Mouse (Mus musculus) hindbrain, embryonic 11.5 days (tissue): Measurements from ENCODE around the gene Trim11. TPM values are rescaled to one million over a fixed set of nuclear protein-coding genes. Genes with fewer than 3 reads are reported as not detected.

Experiments used
- ATAC-seq: fragments of 200-750 bp; cut with Nextera tagmentation; 2 replicates; pipeline ENCODE4 v1.8.0; 2017; ENCODE audit warnings: mild to moderate bottlenecking, moderate TSS enrichment, moderate library complexity; ENCODE audit not compliant: low FRiP score
- DNase-seq: peaks from one replicate; pipeline ENCODE4 v3.0.0-alpha.2; 2015; ENCODE audit warnings: low spot score
- H3K27ac ChIP-seq: fragments of 300-500 bp; sonication (generic); 2 replicates; pipeline ENCODE4 v1.5.1; 2014; ENCODE audit warnings: mild to moderate bottlenecking, low read depth, low read length
- H3K27me3 ChIP-seq: fragments of 300-500 bp; sonication (generic); 2 replicates; pipeline ENCODE4 v1.6.1; 2014; ENCODE audit warnings: mild to moderate bottlenecking, low read length, moderate library complexity, mixed read lengths; ENCODE audit not compliant: control insufficient read depth, insufficient read depth
- H3K36me3 ChIP-seq: fragments of 300-500 bp; sonication (generic); 2 replicates; pipeline ENCODE4 v1.6.1; 2014; ENCODE audit warnings: mild to moderate bottlenecking, low read length, moderate library complexity, mixed read lengths; ENCODE audit not compliant: control insufficient read depth, insufficient read depth
- H3K4me1 ChIP-seq: fragments of 300-500 bp; sonication (generic); replicated peaks from 2 replicates; pipeline ENCODE4 v1.6.1; 2014; ENCODE audit warnings: low read length, mixed read lengths; ENCODE audit not compliant: control insufficient read depth, insufficient read depth
- H3K4me2 ChIP-seq: fragments of 300-500 bp; sonication (generic); replicated peaks from 2 replicates; pipeline ENCODE4 v1.6.1; 2014; ENCODE audit warnings: mild to moderate bottlenecking, low read depth, low read length
- H3K4me3 ChIP-seq: fragments of 300-500 bp; sonication (generic); 2 replicates; pipeline ENCODE4 v1.5.1; 2014; ENCODE audit warnings: low read depth, low read length
- H3K9ac ChIP-seq: fragments of 300-500 bp; sonication (generic); 2 replicates; pipeline ENCODE4 v1.6.1; 2014; ENCODE audit warnings: low read depth, low read length
- H3K9me3 ChIP-seq: fragments of 300-500 bp; sonication (generic); 2 replicates; pipeline ENCODE4 v1.6.1; 2016; ENCODE audit warnings: low read length; ENCODE audit not compliant: control insufficient read depth
- WGBS: fragments of 180-500 bp; shearing (Covaris S2); extraction: QIAGEN DNeasy Blood & Tissue Kit; methylation state at CpG from one replicate; pipeline ENCODE4 v1.1.7; 2014; 5-methylcytosine and 5-hydroxymethylcytosine counted together
- polyA plus RNA-seq: library from polyadenylated mRNA; unstranded; fragments of >200 nt; fragmentation: Nextera tagmentation; extraction: Ambion mirVana; gene quantifications from 2 replicates; pipeline ENCODE4 v1.2.1, GENCODE M21; 2014

The Trim11 gene
- polyA plus RNA-seq, 1 experiment from 2014 or later = 18.2 TPM

- Histone ChIP-seq H3K36me3 (no peaks in the 10 kb centered on the region), H3K4me1 (no peaks in the 10 kb centered on the region), H3K4me3 (no peak overlapping the region), H3K9me3 (no peaks in the 10 kb centered on the region), H3K27ac (no peak overlapping the region), H3K4me2 (no peak overlapping the region), H3K27me3 (no peaks in the 10 kb centered on the region), H3K9ac (no peak overlapping the region)
- WGBS = 80% methylated on average over 5 of the region's 5 CpGs
- DNase-seq (no peak), ATAC-seq (no peak)
Observed at GRCm38 (mm10) chr11:58944136-58944535, 33.8 kb upstream of the Trim11 start.

- H3K9me3 ChIP-seq = no peaks in the 10 kb centered on the region
- no peak overlapping the region; the same call in 1 of the 2 replicates for H3K9ac ChIP-seq
- H3K4me2 ChIP-seq = no peak overlapping the region
- ATAC-seq (no peak), DNase-seq (no peak)
- WGBS = 81% methylated on average over 3 of the region's 3 CpGs
- no peak overlapping the region for H3K4me3 ChIP-seq
- H3K27me3 ChIP-seq = no peaks in the 10 kb centered on the region
- peak overlapping the region; percentile 97; the same call in 1 of the 2 replicates for H3K27ac ChIP-seq
- H3K4me1 ChIP-seq = no peaks in the 10 kb centered on the region
- no peaks in the 10 kb centered on the region for H3K36me3 ChIP-seq
Observed at GRCm38 (mm10) chr11:58947306-58947705, 30.6 kb upstream of the Trim11 start.

GRCm38 (mm10) chr11:58947798-58948528 is 29.9 kb upstream of the Trim11 start:
- peak; percentile 66 for DNase-seq
- 20% methylated on average over 23 of the region's 23 CpGs for WGBS
- peak overlapping the region; percentile 97 for H3K27ac ChIP-seq

GRCm38 (mm10) chr11:58948542-58949479 is 29.1 kb upstream of the Trim11 start, which contains the start of gene Hist3h2ba:
TSS of gene Hist3h2ba (plus strand) at chr11:58948920.
- H3K4me3 ChIP-seq = peak within 1 kb of the TSS; percentile 55
- DNase-seq (peak; percentile 83), ATAC-seq (peak; percentile 93)
- no peaks in the 10 kb centered on the region for H3K36me3 ChIP-seq
- H3K9me3 ChIP-seq = no peaks in the 10 kb centered on the region
- peak within 1 kb of the TSS; percentile 93 for H3K9ac ChIP-seq
- H3K27me3 ChIP-seq = no peaks in the 10 kb centered on the region
- H3K4me1 ChIP-seq = no peaks in the 10 kb centered on the region
- H3K4me2 ChIP-seq = peak within 1 kb of the TSS; percentile 68
- under 1% methylated on average over 48 of the region's 48 CpGs for WGBS
- peak within 1 kb of the TSS; percentile 97 for H3K27ac ChIP-seq

More at GRCm38 (mm10) chr11:58947798-58948528, 29.9 kb upstream of the Trim11 start:
- peak; percentile 57; the same call in 1 of the 2 replicates for ATAC-seq
- H3K4me2 ChIP-seq = peak overlapping the region; percentile 68
- H3K27me3 ChIP-seq = no peaks in the 10 kb centered on the region
- peak overlapping the region; percentile 55 for H3K4me3 ChIP-seq
- peak overlapping the region; percentile 74 for H3K9ac ChIP-seq
- no peaks in the 10 kb centered on the region for H3K36me3 ChIP-seq
- no peaks in the 10 kb centered on the region for H3K9me3 ChIP-seq
- no peaks in the 10 kb centered on the region for H3K4me1 ChIP-seq

- 6% methylated on average over 20 of the region's 20 CpGs for WGBS
Observed at GRCm38 (mm10) chr11:58949480-58950431, 28.1 kb upstream of the Trim11 start.

GRCm38 (mm10) chr11:58951210-58951609 is 26.7 kb upstream of the Trim11 start:
- H3K27ac ChIP-seq = no peak overlapping the region
- 72% methylated on average over 5 of the region's 5 CpGs for WGBS
- no peak overlapping the region for H3K4me2 ChIP-seq

More at GRCm38 (mm10) chr11:58949480-58950431, 28.1 kb upstream of the Trim11 start:
- Histone ChIP-seq H3K9ac (peak overlapping the region; percentile 93), H3K4me2 (peak overlapping the region; percentile 62), H3K4me3 (peak overlapping the region; percentile 55), H3K36me3 (no peaks in the 10 kb centered on the region), H3K9me3 (no peaks in the 10 kb centered on the region), H3K27ac (peak overlapping the region; percentile 97), H3K4me1 (no peaks in the 10 kb centered on the region), H3K27me3 (no peaks in the 10 kb centered on the region)
- peak; percentile 18; the same call in 1 of the 2 replicates for ATAC-seq
- DNase-seq = peak; percentile 81

GRCm38 (mm10) chr11:58953351-58954169 is 24.3 kb upstream of the Trim11 start:
- under 1% methylated on average over 33 of the region's 33 CpGs for WGBS
- peaks cover 5% of the 10 kb centered on the region for H3K4me1 ChIP-seq
- peak overlapping the region; percentile 67 for H3K4me3 ChIP-seq
- H3K9me3 ChIP-seq = no peaks in the 10 kb centered on the region
- ATAC-seq (peak; percentile 45; the same call in 1 of the 2 replicates), DNase-seq (peak; percentile 78)
- no peaks in the 10 kb centered on the region for H3K27me3 ChIP-seq
- no peaks in the 10 kb centered on the region for H3K36me3 ChIP-seq
- peak overlapping the region; percentile 99 for H3K27ac ChIP-seq
- H3K4me2 ChIP-seq = peak overlapping the region; percentile 96
- H3K9ac ChIP-seq = peak overlapping the region; percentile 84

More at GRCm38 (mm10) chr11:58951210-58951609, 26.7 kb upstream of the Trim11 start:
- Histone ChIP-seq H3K9me3 (no peaks in the 10 kb centered on the region), H3K9ac (no peak overlapping the region), H3K36me3 (no peaks in the 10 kb centered on the region), H3K4me3 (no peak overlapping the region), H3K27me3 (no peaks in the 10 kb centered on the region), H3K4me1 (no peaks in the 10 kb centered on the region)
- ATAC-seq = no peak
- no peak for DNase-seq
